In genomic region chr4:108350819-108351218, GRCm38 (mm10) we compare ENCODE assay signal across 9 mouse cellular contexts. TPM values are rescaled to one million over a fixed set of nuclear protein-coding genes. Genes with fewer than 3 reads are reported as not detected.
DNase-seq lines count a peak whose midpoint lies in the region; ATAC-seq and TF ChIP-seq lines count a peak whose summit lies in the region.
"Had no signal": no experiment of that assay in that cellular context is flagged by ENCODE, and none has a peak within 500 bp of the region (broad histone marks: within the 10 kb centered on the region; RNA-seq: fewer than 3 reads in every experiment).

No protein-coding gene starts in this region.

- no peak for TF ChIP-seq CTCF in embryonic fibroblast, embryonic 13.5 days (IDR thresholded peaks at IDR 0.05; ENCODE audit: borderline replicate concordance, insufficient read depth, low read length)

- 0 out of 2 replicates have a peak, but pooled peaks have one; percentile 42 for ATAC-seq in hindbrain, embryonic 15.5 days (ENCODE audit: low FRiP score, low read depth)
- peak; percentile 63 for ATAC-seq in lung, embryonic 16.5 days (ENCODE audit: low read depth)
- peak; percentile 42; the same call in 1 of the 2 replicates for ATAC-seq in stomach, embryonic 14.5 days (ENCODE audit: insufficient number of reproducible peaks, insufficient read depth, low FRiP score, low read depth)
- no peak for ATAC-seq in frontal cortex, adult (ENCODE audit: low TSS enrichment)

- no peaks in the 10 kb centered on the region for H3K27me3 ChIP-seq in hindbrain, embryonic 15.5 days
- no peaks in the 10 kb centered on the region for H3K27me3 ChIP-seq in lung, embryonic 16.5 days (ENCODE audit: control insufficient read depth, insufficient read depth, low read depth, low read length)
- H3K27me3 ChIP-seq in stomach, embryonic 14.5 days (ENCODE audit: control insufficient read depth, insufficient read depth, low read length) = no peaks in the 10 kb centered on the region

- H3K4me1 ChIP-seq in embryonic fibroblast, embryonic 13.5 days (ENCODE audit: control insufficient read depth, insufficient read depth, low read length) = peaks cover 14% of the 10 kb centered on the region; the same call in 1 of the 2 replicates
- peaks cover 9% of the 10 kb centered on the region for H3K4me1 ChIP-seq in hindbrain, embryonic 15.5 days (replicated peaks)
- H3K4me1 ChIP-seq in lung, embryonic 16.5 days (replicated peaks; ENCODE audit: control insufficient read depth, insufficient read depth, low read length) = peaks cover 38% of the 10 kb centered on the region
- peaks cover 51% of the 10 kb centered on the region for H3K4me1 ChIP-seq in stomach, embryonic 14.5 days (ENCODE audit: control insufficient read depth, insufficient read depth, low read length)

- no peak overlapping the region for H3K4me3 ChIP-seq in embryonic fibroblast, embryonic 13.5 days (ENCODE audit: insufficient read depth, low read length)
- H3K4me3 ChIP-seq in hindbrain, embryonic 15.5 days = no peak overlapping the region
- H3K4me3 ChIP-seq in lung, embryonic 16.5 days (ENCODE audit: low read length) = no peak overlapping the region
- no peak overlapping the region for H3K4me3 ChIP-seq in stomach, embryonic 14.5 days (ENCODE audit: low read depth, low read length)

- TF ChIP-seq POLR2A in embryonic fibroblast, embryonic 13.5 days (IDR thresholded peaks at IDR 0.05; ENCODE audit: low read depth, low read length) = no peak

- peak overlapping the region; percentile 19; the same call in 1 of the 2 replicates for H3K27ac ChIP-seq in embryonic fibroblast, embryonic 13.5 days (ENCODE audit: insufficient read depth, low read length)
- no peak overlapping the region for H3K27ac ChIP-seq in hindbrain, embryonic 15.5 days (replicated peaks)
- peak overlapping the region; percentile 64 for H3K27ac ChIP-seq in lung, embryonic 16.5 days (ENCODE audit: low read length)
- H3K27ac ChIP-seq in stomach, embryonic 14.5 days (ENCODE audit: low read length) = peak overlapping the region; percentile 64

- no peak overlapping the region for H3K9ac ChIP-seq in hindbrain, embryonic 15.5 days
- peak overlapping the region; percentile 1; the same call in 1 of the 2 replicates for H3K9ac ChIP-seq in lung, embryonic 16.5 days (ENCODE audit: low read length)
- H3K9ac ChIP-seq in stomach, embryonic 14.5 days (replicated peaks; ENCODE audit: low read depth, low read length) = no peak overlapping the region

- peak; percentile 44 to 58 for DNase-seq in cerebellum, postnatal 10 days
- no peak for DNase-seq in cerebellum, adult 18-20 months
- no peak for DNase-seq in gastrocnemius, adult 18-20 months (ENCODE audit: low spot score)

- peak overlapping the region; percentile 17 for H3K4me2 ChIP-seq in hindbrain, embryonic 15.5 days
- H3K4me2 ChIP-seq in lung, embryonic 16.5 days (ENCODE audit: low read depth, low read length) = peak overlapping the region; percentile 11; the same call in 1 of the 2 replicates
- no peak overlapping the region; the same call in 1 of the 2 replicates for H3K4me2 ChIP-seq in stomach, embryonic 14.5 days (replicated peaks; ENCODE audit: low read depth, low read length)

- H3K9me3 ChIP-seq in hindbrain, embryonic 15.5 days = no peaks in the 10 kb centered on the region
- H3K9me3 ChIP-seq in lung, embryonic 16.5 days (ENCODE audit: control insufficient read depth, low read length) = no peaks in the 10 kb centered on the region
- no peaks in the 10 kb centered on the region for H3K9me3 ChIP-seq in stomach, embryonic 14.5 days (ENCODE audit: control insufficient read depth, low read depth, low read length)

- H3K36me3 ChIP-seq in hindbrain, embryonic 15.5 days = no peaks in the 10 kb centered on the region
- no peaks in the 10 kb centered on the region for H3K36me3 ChIP-seq in lung, embryonic 16.5 days (ENCODE audit: control insufficient read depth, insufficient read depth, low read length)
- H3K36me3 ChIP-seq in stomach, embryonic 14.5 days (ENCODE audit: control insufficient read depth, insufficient read depth, low read length) = no peaks in the 10 kb centered on the region

- 11% methylated on average over 8 of the region's 8 CpGs for WGBS in hindbrain, embryonic 15.5 days
- WGBS in lung, embryonic 16.5 days = 3% methylated on average over 8 of the region's 8 CpGs
- 7% methylated on average over 8 of the region's 8 CpGs for WGBS in stomach, embryonic 14.5 days

RNA-seq across cellular contexts. Expression of gene Coa7, which starts 22.9 kb away (rescaled TPM):
- polyA plus RNA-seq in embryonic fibroblast, embryonic 13.5 days (2011; ENCODE audit: insufficient read length, low read depth, missing spikeins) = 19.5 and 24.2 TPM in 2 replicates
- polyA plus RNA-seq in hindbrain, embryonic 15.5 days (2015; fragmentation: Nextera tagmentation; extraction: Ambion mirVana) = 45.1 and 52.5 TPM in 2 replicates
- polyA plus RNA-seq in lung, embryonic 16.5 days (2015; fragmentation: Nextera tagmentation; extraction: Ambion mirVana) = 39.2 and 43.1 TPM in 2 replicates
- polyA plus RNA-seq in stomach, embryonic 14.5 days (2014; fragmentation: Nextera tagmentation; extraction: Ambion mirVana) = 46.3 and 48.0 TPM in 2 replicates
- total RNA-seq in gastrocnemius, adult 18-20 months (2021) = 10 to 100 TPM; 29.9 to 35.5 TPM

RNA-seq across cellular contexts. Expression of gene Shisal2a, which starts 32.3 kb away (rescaled TPM):
- polyA plus RNA-seq in embryonic fibroblast, embryonic 13.5 days (2011; ENCODE audit: insufficient read length, low read depth, missing spikeins) = not detected in 2 replicates
- 4.6 and 4.7 TPM in 2 replicates for polyA plus RNA-seq in hindbrain, embryonic 15.5 days (2015; fragmentation: Nextera tagmentation; extraction: Ambion mirVana)
- polyA plus RNA-seq in lung, embryonic 16.5 days (2015; fragmentation: Nextera tagmentation; extraction: Ambion mirVana) = 0.55 and 1.2 TPM in 2 replicates
- polyA plus RNA-seq in stomach, embryonic 14.5 days (2014; fragmentation: Nextera tagmentation; extraction: Ambion mirVana) = 2.0 and 2.8 TPM in 2 replicates
- not detected for total RNA-seq in gastrocnemius, adult 18-20 months (2021)
- total RNA-seq: heart, postnatal 14 days had no signal

RNA-seq across cellular contexts. Expression of gene Zyg11b, which starts 49.9 kb away (rescaled TPM):
- 31.8 and 40.7 TPM in 2 replicates for polyA plus RNA-seq in embryonic fibroblast, embryonic 13.5 days (2011; ENCODE audit: insufficient read length, low read depth, missing spikeins)
- polyA plus RNA-seq in hindbrain, embryonic 15.5 days (2015; fragmentation: Nextera tagmentation; extraction: Ambion mirVana) = 31.5 and 32.4 TPM in 2 replicates
- polyA plus RNA-seq in lung, embryonic 16.5 days (2015; fragmentation: Nextera tagmentation; extraction: Ambion mirVana) = 9.6 and 9.9 TPM in 2 replicates
- polyA plus RNA-seq in stomach, embryonic 14.5 days (2014; fragmentation: Nextera tagmentation; extraction: Ambion mirVana) = 15.1 and 18.1 TPM in 2 replicates
- total RNA-seq in gastrocnemius, adult 18-20 months (2021) = 10 to 100 TPM; 59.6 to 65.3 TPM

RNA-seq across cellular contexts. Expression of gene Gpx7, which starts 55.9 kb away (rescaled TPM):
- 45.3 and 64.1 TPM in 2 replicates for polyA plus RNA-seq in embryonic fibroblast, embryonic 13.5 days (2011; ENCODE audit: insufficient read length, low read depth, missing spikeins)
- polyA plus RNA-seq in hindbrain, embryonic 15.5 days (2015; fragmentation: Nextera tagmentation; extraction: Ambion mirVana) = 32.3 and 34.0 TPM in 2 replicates
- polyA plus RNA-seq in lung, embryonic 16.5 days (2015; fragmentation: Nextera tagmentation; extraction: Ambion mirVana) = 89.7 and 90.6 TPM in 2 replicates
- polyA plus RNA-seq in stomach, embryonic 14.5 days (2014; fragmentation: Nextera tagmentation; extraction: Ambion mirVana) = 65.4 and 65.8 TPM in 2 replicates
- total RNA-seq in gastrocnemius, adult 18-20 months (2021) = 1 to 10 TPM; 4.3 to 6.9 TPM

Comparison
In these comparisons a context has a peak if more than half of its experiments do, and no peak if none do; other contexts are left out.
1. DNase-seq: peak in cerebellum, postnatal 10 days (2 of 2); none in cerebellum, adult 18-20 months (0 of 2) and gastrocnemius, adult 18-20 months (single experiment).